Mouse (Mus musculus) neural tube, embryonic 13.5 days (tissue): Measurements from ENCODE around the gene 4933415A04Rik. TPM values are rescaled to one million over a fixed set of nuclear protein-coding genes. Genes with fewer than 3 reads are reported as not detected.
A peak's percentile ranks its signal among the peaks of the same experiment; 100 is the strongest.

Source experiments
- ATAC-seq: fragments of 200-750 bp; cut with Nextera tagmentation; 2 replicates; pipeline ENCODE4 v1.8.0; 2017; ENCODE audit warnings: low read depth, mild to moderate bottlenecking, moderate TSS enrichment, moderate library complexity
- H3K27ac ChIP-seq: fragments of 300-500 bp; sonication (generic); replicated peaks from 2 replicates; pipeline ENCODE4 v1.5.1; 2015; ENCODE audit warnings: moderate library complexity, mild to moderate bottlenecking, inconsistent platforms
- H3K27me3 ChIP-seq: fragments of 300-500 bp; sonication (generic); 2 replicates; pipeline ENCODE4 v1.6.1; 2015; ENCODE audit warnings: mild to moderate bottlenecking, inconsistent platforms
- H3K36me3 ChIP-seq: fragments of 300-500 bp; sonication (generic); 2 replicates; pipeline ENCODE4 v1.6.1; 2015; ENCODE audit warnings: mild to moderate bottlenecking, inconsistent platforms
- H3K4me1 ChIP-seq: fragments of 300-500 bp; sonication (generic); replicated peaks from 2 replicates; pipeline ENCODE4 v1.6.1; 2015; ENCODE audit warnings: inconsistent platforms
- H3K4me2 ChIP-seq: fragments of 300-500 bp; sonication (generic); 2 replicates; pipeline ENCODE4 v1.6.1; 2015; ENCODE audit warnings: inconsistent platforms, mild to moderate bottlenecking, moderate library complexity
- H3K4me3 ChIP-seq: fragments of 300-500 bp; sonication (generic); 2 replicates; pipeline ENCODE4 v1.5.1; 2015; ENCODE audit warnings: mild to moderate bottlenecking, inconsistent platforms
- H3K9ac ChIP-seq: fragments of 300-500 bp; sonication (generic); 2 replicates; pipeline ENCODE4 v1.6.1; 2015; ENCODE audit warnings: moderate library complexity, mild to moderate bottlenecking, inconsistent platforms
- H3K9me3 ChIP-seq: fragments of 300-500 bp; sonication (generic); 2 replicates; pipeline ENCODE4 v1.6.1; 2016; ENCODE audit warnings: inconsistent platforms
- WGBS: fragments of 180-500 bp; shearing (Covaris S2); methylation state at CpG from one replicate; pipeline ENCODE4 v1.1.7; 2015; 5-methylcytosine and 5-hydroxymethylcytosine counted together
- polyA plus RNA-seq: library from polyadenylated mRNA; unstranded; fragments of >200 nt; fragmentation: Nextera tagmentation; extraction: Ambion mirVana; gene quantifications from 2 replicates; pipeline ENCODE4 v1.2.1, GENCODE M21; 2015

Gene 4933415A04Rik
- polyA plus RNA-seq: 7.1 and 7.3 TPM in 2 replicates

GRCm38 (mm10) chr11:43586324-43587090 is at the start of gene 4933415A04Rik:
Gene 4933415A04Rik, plus strand, starts transcription at chr11:43587040.
- 72% methylated on average over 7 of the region's 7 CpGs for WGBS
- ATAC-seq: 0 out of 2 replicates have a peak, but pooled peaks have one; percentile 32

GRCm38 (mm10) chr11:43537074-43537473 is 49.8 kb upstream of the 4933415A04Rik start:
- no peak overlapping the region for H3K4me3 ChIP-seq
- H3K36me3 ChIP-seq: peaks cover 28% of the 10 kb centered on the region; the same call in 1 of the 2 replicates
- H3K4me1 ChIP-seq: peaks cover 36% of the 10 kb centered on the region
- H3K27ac ChIP-seq: no peak overlapping the region
- H3K27me3 ChIP-seq: no peaks in the 10 kb centered on the region
- ATAC-seq: no peak
- no peaks in the 10 kb centered on the region for H3K9me3 ChIP-seq
- no peak overlapping the region for H3K4me2 ChIP-seq
- H3K9ac ChIP-seq: no peak overlapping the region
- 86% methylated on average over 6 of the region's 6 CpGs for WGBS

More at GRCm38 (mm10) chr11:43586324-43587090, at the start of gene 4933415A04Rik:
- no peak within 1 kb of the TSS for H3K9ac ChIP-seq
- H3K27ac ChIP-seq: no peak within 1 kb of the TSS
- no peak within 1 kb of the TSS for H3K4me2 ChIP-seq
- no peak within 1 kb of the TSS for H3K4me3 ChIP-seq
- H3K36me3 ChIP-seq: peaks cover 44% of the 10 kb centered on the region
- H3K4me1 ChIP-seq: peaks cover 12% of the 10 kb centered on the region
- no peaks in the 10 kb centered on the region for H3K9me3 ChIP-seq
- H3K27me3 ChIP-seq: no peaks in the 10 kb centered on the region

- Histone ChIP-seq H3K27me3 (no peaks in the 10 kb centered on the region), H3K36me3 (peaks cover 20% of the 10 kb centered on the region), H3K4me3 (no peak overlapping the region), H3K9me3 (no peaks in the 10 kb centered on the region), H3K27ac (peak overlapping the region; percentile 62), H3K9ac (no peak overlapping the region), H3K4me1 (peaks cover 27% of the 10 kb centered on the region), H3K4me2 (peak overlapping the region; percentile 14; the same call in 1 of the 2 replicates)
- WGBS: 22% methylated on average over 6 of the region's 6 CpGs
- peak; percentile 59; the same call in 1 of the 2 replicates for ATAC-seq
Measured at GRCm38 (mm10) chr11:43539863-43540262, 47.0 kb upstream of the 4933415A04Rik start.

GRCm38 (mm10) chr11:43543711-43544466 is 43.0 kb upstream of the 4933415A04Rik start:
- H3K4me3 ChIP-seq: no peak overlapping the region
- H3K36me3 ChIP-seq: peaks cover 9% of the 10 kb centered on the region; the same call in 1 of the 2 replicates
- H3K9me3 ChIP-seq: no peaks in the 10 kb centered on the region
- H3K9ac ChIP-seq: no peak overlapping the region
- no peak overlapping the region for H3K27ac ChIP-seq
- no peak overlapping the region for H3K4me2 ChIP-seq
- no peak for ATAC-seq
- WGBS: 91% methylated on average over 15 of the region's 15 CpGs
- H3K4me1 ChIP-seq: peaks cover 36% of the 10 kb centered on the region
- H3K27me3 ChIP-seq: no peaks in the 10 kb centered on the region

GRCm38 (mm10) chr11:43544819-43545218 is 42.0 kb upstream of the 4933415A04Rik start:
- H3K4me1 ChIP-seq: peaks cover 36% of the 10 kb centered on the region
- 85% methylated on average over 7 of the region's 7 CpGs for WGBS
- H3K4me3 ChIP-seq: no peak overlapping the region
- no peaks in the 10 kb centered on the region for H3K9me3 ChIP-seq
- no peak overlapping the region for H3K9ac ChIP-seq
- peaks cover 9% of the 10 kb centered on the region; the same call in 1 of the 2 replicates for H3K36me3 ChIP-seq
- no peak overlapping the region for H3K27ac ChIP-seq
- no peak for ATAC-seq
- no peak overlapping the region for H3K4me2 ChIP-seq
- no peaks in the 10 kb centered on the region for H3K27me3 ChIP-seq

GRCm38 (mm10) chr11:43545873-43546475 is 40.9 kb upstream of the 4933415A04Rik start:
- WGBS: 69% methylated on average over 16 of the region's 16 CpGs
- H3K4me3 ChIP-seq: no peak overlapping the region
- H3K36me3 ChIP-seq: peaks cover 9% of the 10 kb centered on the region; the same call in 1 of the 2 replicates
- no peak overlapping the region for H3K4me2 ChIP-seq
- peaks cover 27% of the 10 kb centered on the region for H3K4me1 ChIP-seq
- no peaks in the 10 kb centered on the region for H3K9me3 ChIP-seq
- no peak overlapping the region for H3K27ac ChIP-seq
- ATAC-seq: no peak
- no peaks in the 10 kb centered on the region for H3K27me3 ChIP-seq
- H3K9ac ChIP-seq: no peak overlapping the region

GRCm38 (mm10) chr11:43546678-43547077 is 40.2 kb upstream of the 4933415A04Rik start:
- H3K27me3 ChIP-seq: no peaks in the 10 kb centered on the region
- no peak overlapping the region for H3K27ac ChIP-seq
- no peak overlapping the region for H3K4me3 ChIP-seq
- H3K4me2 ChIP-seq: no peak overlapping the region
- WGBS: 61% methylated on average over 4 of the region's 4 CpGs
- ATAC-seq: no peak
- no peak overlapping the region for H3K9ac ChIP-seq
- peaks cover 9% of the 10 kb centered on the region; the same call in 1 of the 2 replicates for H3K36me3 ChIP-seq
- no peaks in the 10 kb centered on the region for H3K9me3 ChIP-seq
- H3K4me1 ChIP-seq: peaks cover 27% of the 10 kb centered on the region

GRCm38 (mm10) chr11:43548148-43548547 is 38.7 kb upstream of the 4933415A04Rik start:
- Histone ChIP-seq H3K36me3 (peaks cover 5% of the 10 kb centered on the region; the same call in 1 of the 2 replicates), H3K9me3 (no peaks in the 10 kb centered on the region), H3K27me3 (no peaks in the 10 kb centered on the region), H3K4me3 (no peak overlapping the region), H3K9ac (no peak overlapping the region), H3K27ac (peak overlapping the region; percentile 67), H3K4me1 (peaks cover 27% of the 10 kb centered on the region), H3K4me2 (no peak overlapping the region)
- 25% methylated on average over 7 of the region's 7 CpGs for WGBS
- ATAC-seq: peak; percentile 61

- no peak overlapping the region for H3K4me2 ChIP-seq
- ATAC-seq: no peak
- WGBS: 76% methylated on average over 12 of the region's 12 CpGs
- no peaks in the 10 kb centered on the region for H3K36me3 ChIP-seq
- H3K27me3 ChIP-seq: no peaks in the 10 kb centered on the region
- no peak overlapping the region for H3K4me3 ChIP-seq
- peak overlapping the region; percentile 67 for H3K27ac ChIP-seq
- peaks cover 27% of the 10 kb centered on the region for H3K4me1 ChIP-seq
- no peak overlapping the region for H3K9ac ChIP-seq
- no peaks in the 10 kb centered on the region for H3K9me3 ChIP-seq
Measured at GRCm38 (mm10) chr11:43548657-43549435, 38.0 kb upstream of the 4933415A04Rik start.

- WGBS: 62% methylated on average over 11 of the region's 11 CpGs
- Histone ChIP-seq H3K4me1 (peaks cover 27% of the 10 kb centered on the region), H3K36me3 (no peaks in the 10 kb centered on the region), H3K4me3 (no peak overlapping the region), H3K27me3 (no peaks in the 10 kb centered on the region), H3K4me2 (no peak overlapping the region), H3K27ac (0 out of 2 replicates have a peak overlapping the region, but pooled peaks have one; percentile 1), H3K9me3 (no peaks in the 10 kb centered on the region), H3K9ac (no peak overlapping the region)
- no peak for ATAC-seq
Measured at GRCm38 (mm10) chr11:43549701-43550100, 37.1 kb upstream of the 4933415A04Rik start.

- Histone ChIP-seq H3K36me3 (peaks cover 5% of the 10 kb centered on the region; the same call in 1 of the 2 replicates), H3K9ac (no peak overlapping the region), H3K4me3 (no peak overlapping the region), H3K9me3 (no peaks in the 10 kb centered on the region), H3K27me3 (no peaks in the 10 kb centered on the region), H3K4me1 (peaks cover 24% of the 10 kb centered on the region), H3K27ac (no peak overlapping the region), H3K4me2 (no peak overlapping the region)
- ATAC-seq: no peak
- WGBS: 90% methylated on average over 3 of the region's 3 CpGs
Measured at GRCm38 (mm10) chr11:43551756-43552155, 35.1 kb upstream of the 4933415A04Rik start.
